Mouse (Mus musculus) cerebral cortex, adult 2 months (tissue): ENCODE data around the gene Iqcf4.

ENCODE experiments used
- WGBS: fragments of 180-500 bp; shearing (Covaris S2); methylation state at CpG from one replicate; pipeline ENCODE4 v1.1.7; 2018; 5-methylcytosine and 5-hydroxymethylcytosine counted together

Gene Iqcf4

GRCm38 (mm10) chr9:106519433-106519832 is 51.4 kb downstream of the Iqcf4 start:
- WGBS: 63% methylated on average over 2 of the region's 2 CpGs
